Mouse (Mus musculus) spleen, adult 2 months (tissue): ENCODE results near the gene Olfr1239.

Experiments
- CTCF ChIP-seq: fragments of 200-500 bp; IDR thresholded peaks from 2 replicates; pipeline ENCODE4 v1.5.1; 2011; ENCODE audit warnings: mild to moderate bottlenecking, inconsistent platforms; ENCODE audit not compliant: insufficient read depth, insufficient read length, insufficient replicate concordance; ENCODE audit errors: extremely low read depth
- POLR2A ChIP-seq: fragments of 200-500 bp; IDR thresholded peaks from 2 replicates; pipeline ENCODE4 v1.6.1; 2011; ENCODE audit warnings: low read depth, low read length, inconsistent platforms

GRCm38 (mm10) chr2:89414557-89414956 lies 5.7 kb downstream of the Olfr1239 start:
- no peak for TF ChIP-seq POLR2A
- no peak for TF ChIP-seq CTCF
